Mouse (Mus musculus) frontal cortex, adult 2 months (tissue): Measurements from ENCODE around the gene Olfr1506. TPM values are rescaled to one million over a fixed set of nuclear protein-coding genes. Genes with fewer than 3 reads are reported as not detected.
"Not testable (repeated sequence)": the region's sequence is repeated elsewhere in the genome, so short reads cannot be mapped to it uniquely, and the experiment has no call there.

Source experiments
- DNase-seq, 2 experiments: peaks; one replicate each; pipeline ENCODE4 v3.0.0; 2022; ENCODE audit warnings: low spot score in 1 of 2; ENCODE audit errors: extremely low spot score in 1 of 2
- polyA plus RNA-seq: library from polyadenylated mRNA; depleted of rRNA; stranded (reverse); fragments of >200 nt; gene quantifications from 2 replicates; pipeline ENCODE4 v1.2.3, GENCODE M21; 2012; rRNA removed

Olfr1506 gene
- polyA plus RNA-seq = not detected in 2 replicates

DNA sequence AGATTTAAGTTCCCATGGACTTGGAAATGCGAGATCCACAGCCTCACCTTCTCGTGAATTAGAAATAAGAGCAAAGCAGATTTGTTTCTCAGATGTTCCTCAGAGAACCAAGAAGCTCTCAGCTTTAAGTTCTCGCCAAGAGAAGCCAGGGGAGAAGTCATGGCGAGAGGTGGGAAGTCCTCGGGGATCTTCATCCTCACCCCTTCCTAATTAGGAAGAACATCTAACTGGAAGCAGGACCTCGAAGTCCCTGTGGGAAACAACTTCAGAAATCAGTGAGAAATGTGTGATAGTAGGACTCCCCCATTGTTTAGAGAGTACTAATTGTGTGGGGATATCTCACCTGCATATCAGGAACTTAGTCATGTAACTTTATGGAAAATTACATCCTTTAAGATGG lies at the start of gene Olfr1506:
TSS of gene Olfr1506 (minus strand) at position 101 of the 400 bp plus-strand sequence.
- DNase-seq = not testable (repeated sequence)

GRCm38 (mm10) chr2:90270932-90271331 lies 46.6 kb upstream of the Olfr1506 start, which contains the start of gene Olfr1271:
Gene Olfr1271 (minus strand): TSS chr2:90271032.
- DNase-seq = no peak

DNA sequence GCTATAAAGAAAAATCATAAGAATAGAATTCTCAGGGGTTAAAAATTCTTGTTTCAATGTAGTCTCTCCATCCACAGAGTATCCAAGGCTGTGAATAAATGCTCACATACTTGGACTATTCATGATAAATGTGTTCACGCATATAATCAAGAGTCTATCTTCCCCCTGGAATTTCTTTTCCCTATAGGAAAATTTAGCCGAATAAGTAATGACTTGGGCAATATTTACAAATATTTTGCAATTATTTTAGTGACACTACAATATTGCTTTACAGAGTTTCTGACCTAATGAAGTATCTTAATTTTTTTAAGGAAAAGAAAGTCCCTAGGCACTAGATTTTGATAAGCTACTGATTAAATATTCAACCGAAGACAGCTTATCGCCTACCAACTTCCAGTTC lies 33.2 kb upstream of the Olfr1506 start, which contains the start of gene Olfr142:
TSS of gene Olfr142 (minus strand) at position 101 of the 400 bp plus-strand sequence.
- DNase-seq = no peak

GRCm38 (mm10) chr2:90199606-90200005 lies 24.7 kb downstream of the Olfr1506 start:
- DNase-seq = not testable (repeated sequence)

- not testable (repeated sequence) for DNase-seq
Measured at GRCm38 (mm10) chr2:90195285-90195684, 29.0 kb downstream of the Olfr1506 start.

DNA sequence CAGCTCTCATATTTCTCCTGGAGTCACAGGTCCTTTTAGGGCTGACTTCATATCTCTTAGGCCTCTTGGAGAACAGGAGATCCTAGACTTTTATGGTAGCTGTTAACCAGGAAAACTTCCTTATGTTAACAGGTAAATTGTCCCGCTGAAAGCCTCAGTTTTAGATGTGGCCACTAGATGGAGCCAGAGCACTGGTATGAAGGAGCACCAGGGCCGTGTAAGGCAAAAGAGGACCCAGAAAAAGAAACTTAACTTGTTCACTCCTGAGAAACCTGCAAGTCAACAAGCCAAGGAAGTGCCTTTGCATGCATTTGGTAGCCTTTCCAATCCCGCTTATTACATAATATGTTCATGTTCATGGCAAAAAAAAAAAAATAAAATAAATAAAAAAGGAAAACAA lies 29.5 kb downstream of the Olfr1506 start:
- DNase-seq = not testable (repeated sequence)

DNA sequence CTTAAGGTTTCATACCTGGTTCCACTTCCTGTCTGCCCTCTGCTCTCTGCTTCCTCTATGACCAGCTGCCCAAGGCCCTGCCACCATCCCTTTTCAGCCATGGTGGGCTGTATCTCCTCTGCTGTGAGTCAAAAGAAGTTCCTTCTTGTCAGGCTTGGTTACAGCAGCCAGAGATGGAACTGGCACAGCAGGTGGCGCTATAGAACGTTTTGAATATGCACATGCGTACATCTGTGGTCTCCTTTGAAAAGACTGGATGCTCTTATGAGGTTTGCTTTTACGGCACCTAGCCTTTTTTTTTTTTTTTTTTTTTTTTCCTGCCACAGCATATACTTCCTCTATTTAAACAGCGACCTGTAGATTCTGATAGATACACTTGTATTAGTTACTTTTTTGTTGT lies 37.2 kb downstream of the Olfr1506 start:
- DNase-seq = not testable (repeated sequence)

DNA sequence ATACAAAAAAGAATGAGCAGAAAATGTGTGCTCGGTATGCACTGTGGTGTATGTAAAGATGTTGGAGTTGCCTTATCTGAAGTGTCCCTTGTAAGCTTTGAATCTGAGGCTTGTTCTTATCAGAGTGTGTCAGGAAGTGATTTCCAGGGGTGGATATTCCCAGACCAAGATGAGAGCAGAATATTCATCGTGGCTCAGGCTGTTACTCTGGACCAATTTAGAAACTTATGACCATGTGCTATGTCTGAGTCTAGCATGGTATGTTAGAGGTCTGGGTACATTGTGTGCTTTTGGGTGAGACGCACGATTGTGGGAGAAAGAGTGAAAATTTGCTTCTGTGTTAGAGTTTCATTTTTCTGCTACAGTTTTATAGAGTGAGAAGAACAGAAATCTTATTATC lies 38.2 kb downstream of the Olfr1506 start:
- not testable (repeated sequence) for DNase-seq

Other genes with a start within 250 kb of the Olfr1506 start
- gene Olfr1261, start 233.3 kb downstream of the Olfr1506 start, polyA plus RNA-seq = 0.11 TPM in 1 of 2 replicates, not detected in the other
- gene Olfr1262, start 224.3 kb downstream of the Olfr1506 start, polyA plus RNA-seq = not detected in 2 replicates
- not detected in 2 replicates for gene Olfr1263, start 212.4 kb downstream of the Olfr1506 start, polyA plus RNA-seq
- gene Olfr1264, start 198.9 kb downstream of the Olfr1506 start, polyA plus RNA-seq = not detected in 2 replicates
- not detected in 2 replicates for gene Olfr1265, start 189.2 kb downstream of the Olfr1506 start, polyA plus RNA-seq
- gene Olfr140, start 160.9 kb downstream of the Olfr1506 start, polyA plus RNA-seq = not detected in 2 replicates
- not detected in 2 replicates for gene Olfr1269, start 103.1 kb downstream of the Olfr1506 start, polyA plus RNA-seq
- gene Olfr32, start 82.2 kb downstream of the Olfr1506 start, polyA plus RNA-seq = 0.71 and 1.3 TPM in 2 replicates
- 0.06 and 0.20 TPM in 2 replicates for gene Olfr1270, start 71.4 kb downstream of the Olfr1506 start, polyA plus RNA-seq
- gene Olfr142, start 33.1 kb upstream of the Olfr1506 start, polyA plus RNA-seq = 0.04 and 0.06 TPM in 2 replicates
- 0.02 TPM in 1 of 2 replicates, not detected in the other for gene Olfr1271, start 46.5 kb upstream of the Olfr1506 start, polyA plus RNA-seq
- gene Olfr1272, start 68.3 kb upstream of the Olfr1506 start, polyA plus RNA-seq = not detected in 2 replicates
- not detected in 2 replicates for gene Gm13769, start 97.7 kb upstream of the Olfr1506 start, polyA plus RNA-seq
- not detected in 2 replicates for gene Olfr1274-ps, start 174.2 kb upstream of the Olfr1506 start, polyA plus RNA-seq